Mouse (Mus musculus): ENCODE measurements around the gene Inafm1.
A peak's percentile ranks its signal among the peaks of the same experiment; 100 is the strongest.

Gene Inafm1

DNA sequence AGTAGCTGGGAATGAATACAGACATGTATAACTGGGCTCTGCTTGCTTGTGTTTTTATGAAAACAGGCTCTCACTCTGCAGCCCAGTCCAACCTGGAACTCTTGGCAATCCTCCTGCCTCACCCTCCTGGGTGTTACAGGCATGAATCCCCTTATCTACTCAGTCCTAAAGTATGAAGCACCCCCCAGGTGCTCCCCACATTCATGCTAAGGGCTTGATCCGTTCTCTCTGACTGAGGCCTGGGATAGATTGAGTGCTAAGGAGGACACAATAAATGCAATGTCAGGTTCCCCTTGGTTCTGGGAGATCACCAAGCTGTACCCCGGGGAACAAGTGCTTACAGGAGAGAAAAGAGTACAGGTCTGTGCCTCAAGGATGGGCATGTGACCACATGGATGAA lies 24.2 kb upstream of the Inafm1 start:
- DNase-seq (ENCODE audit: low read depth), result no peak

DNA sequence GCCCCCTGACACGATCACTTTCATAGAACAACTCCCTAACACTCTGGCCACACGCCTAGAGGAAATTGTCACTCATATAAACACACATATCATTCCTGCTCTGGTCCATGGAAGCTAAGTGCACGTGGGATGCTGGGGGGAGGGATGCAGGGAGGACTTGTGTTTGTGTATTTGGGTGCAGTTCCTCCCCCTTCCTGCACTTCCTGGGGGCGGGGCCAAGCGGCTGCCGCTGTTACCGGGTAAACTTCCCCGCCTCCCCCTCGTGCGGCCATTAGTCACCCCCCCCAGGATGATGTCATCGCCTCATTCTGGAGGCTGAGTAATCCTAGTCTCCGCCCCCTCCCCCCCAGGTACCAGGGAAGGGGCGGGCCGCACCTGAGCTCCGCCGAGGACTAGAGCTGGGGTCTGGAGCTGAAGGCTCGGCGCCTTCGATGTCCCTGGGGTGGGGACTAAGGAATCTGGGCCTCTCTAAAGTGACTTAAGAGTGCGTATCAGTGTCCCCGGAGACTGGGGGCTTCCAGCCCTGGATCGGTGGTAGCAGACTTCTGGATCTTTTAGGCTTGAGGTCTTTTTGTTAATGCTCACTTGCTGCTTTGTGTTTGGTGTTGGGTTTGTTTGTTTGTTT lies 23.5 kb upstream of the Inafm1 start:
- DNase-seq (ENCODE audit: low read depth), result peak; percentile 94

DNA sequence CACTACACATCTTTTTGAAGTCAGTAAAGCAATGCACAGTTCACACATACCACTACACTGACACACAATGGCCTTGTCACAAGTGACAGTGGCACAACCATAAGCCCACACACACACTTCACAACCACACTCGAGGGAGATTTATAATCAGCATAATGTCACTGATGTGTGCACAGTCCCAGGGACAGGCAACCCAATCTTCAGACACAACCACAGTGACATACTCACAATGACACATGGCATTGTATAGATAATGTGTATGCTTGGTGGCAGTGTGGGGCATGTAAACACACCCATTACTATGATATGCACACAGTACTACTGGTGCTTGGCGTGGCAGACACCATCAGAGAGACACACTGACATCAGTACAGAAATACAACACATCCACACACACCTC lies 22.7 kb upstream of the Inafm1 start:
- peak; percentile 59 for DNase-seq (ENCODE audit: low read depth)

DNA sequence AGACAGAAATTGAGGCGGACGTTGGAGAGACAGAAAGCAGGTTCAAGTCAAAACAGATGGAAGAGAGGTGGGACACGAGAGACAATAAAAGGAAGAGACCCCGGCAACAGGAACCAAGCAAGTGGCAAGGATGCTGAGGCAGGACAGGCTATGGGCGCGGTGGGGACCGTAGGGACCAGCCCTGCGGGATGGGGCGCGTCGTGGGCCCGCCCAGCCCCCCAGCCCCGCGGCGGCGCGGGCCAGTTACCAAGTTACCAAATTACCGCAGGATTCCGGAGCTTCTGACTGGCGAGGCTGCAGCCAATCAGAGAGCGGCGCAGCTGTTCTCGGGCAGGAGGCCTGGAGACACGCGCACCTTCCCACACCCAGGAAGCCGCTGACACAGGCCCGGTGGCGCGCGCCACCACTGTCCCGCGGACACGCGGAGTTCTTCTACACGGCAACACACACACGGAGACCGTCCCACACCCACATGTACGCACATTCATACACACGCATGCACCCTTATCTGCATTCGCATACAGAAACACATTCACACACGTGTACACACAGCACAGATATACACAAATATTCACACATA lies 22.0 kb upstream of the Inafm1 start:
- peak; percentile 90 for DNase-seq (ENCODE audit: low read depth)

DNA sequence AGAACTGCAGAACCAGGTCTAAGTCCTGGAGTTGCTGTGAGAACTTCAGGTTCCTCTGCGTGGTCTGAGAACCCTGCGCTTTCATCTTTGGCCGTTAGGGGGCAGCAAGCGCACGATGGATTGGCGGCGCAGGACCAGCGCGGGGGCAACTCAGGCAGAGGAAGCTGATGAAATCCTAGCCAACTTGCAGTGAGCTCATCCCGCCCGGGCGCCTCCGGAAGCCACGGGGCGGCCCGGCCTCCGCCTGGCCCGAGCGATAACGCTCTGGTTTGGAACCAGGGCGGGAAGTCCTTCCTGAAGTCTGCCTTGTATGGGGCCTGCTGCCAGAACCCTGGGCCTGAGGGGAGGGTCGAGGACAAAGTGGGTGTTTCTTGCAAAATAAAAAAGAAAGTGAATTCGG lies 21.4 kb upstream of the Inafm1 start:
- peak; percentile 99 for DNase-seq (ENCODE audit: low read depth)

DNA sequence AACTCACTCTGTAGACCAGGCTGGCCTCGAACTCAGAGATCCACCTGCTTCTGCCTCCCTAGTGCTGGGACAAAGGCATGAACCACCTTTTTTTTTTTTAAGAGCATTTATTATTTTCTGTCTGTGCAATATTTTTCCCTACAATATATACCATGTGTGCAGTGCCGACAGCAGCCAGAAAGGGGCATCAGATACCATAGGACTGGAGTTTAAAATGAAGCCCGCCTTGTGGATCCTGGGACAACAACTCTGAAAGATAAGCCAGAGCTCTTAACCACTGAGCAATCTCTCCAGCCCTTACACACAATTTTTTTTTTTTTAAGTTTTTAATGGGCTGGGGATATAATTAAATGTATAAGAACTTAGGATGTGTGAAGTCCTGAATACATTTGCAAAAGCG lies 20.9 kb upstream of the Inafm1 start:
- peak; percentile 93 for DNase-seq (ENCODE audit: low read depth)

DNA sequence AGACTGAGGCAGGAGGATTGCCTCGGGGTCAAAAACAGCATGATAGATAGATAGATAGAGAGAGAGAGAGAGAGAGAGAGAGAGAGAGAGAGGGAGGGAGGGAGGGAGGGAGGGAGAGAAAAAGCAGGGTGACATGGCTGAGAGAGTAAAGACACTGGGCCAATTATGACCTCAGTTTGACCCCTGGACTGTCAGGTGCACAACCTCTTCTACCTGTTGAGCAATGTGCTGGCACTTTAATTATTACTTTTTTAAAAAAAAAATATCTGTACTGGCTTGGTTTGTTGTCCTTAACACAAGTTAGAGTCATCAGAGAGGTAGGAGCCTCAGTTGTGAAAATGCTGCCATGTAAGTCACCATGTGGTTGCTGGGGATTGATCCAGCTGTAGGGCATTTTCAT lies 14.4 kb upstream of the Inafm1 start:
- no peak for DNase-seq (ENCODE audit: low read depth)

DNA sequence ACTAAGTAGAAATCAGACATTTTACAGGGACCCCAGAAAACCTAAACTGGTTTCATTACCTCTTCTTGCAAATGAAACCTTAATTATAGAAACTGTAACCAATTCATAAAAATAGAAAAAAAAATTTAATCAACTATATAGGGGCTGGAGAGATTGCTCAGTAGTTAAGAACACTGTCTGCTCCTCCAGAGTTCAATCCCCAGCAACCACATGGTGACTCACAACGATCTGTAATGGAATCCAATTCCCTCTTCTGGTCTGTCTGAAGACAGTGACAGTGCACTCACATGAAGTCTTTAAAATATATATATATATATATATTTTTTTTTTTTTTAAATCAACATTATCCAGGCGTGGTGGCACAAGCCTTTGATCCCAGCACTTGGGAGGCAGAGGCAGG lies 13.6 kb upstream of the Inafm1 start:
- DNase-seq (ENCODE audit: low read depth), result peak; percentile 79

DNA sequence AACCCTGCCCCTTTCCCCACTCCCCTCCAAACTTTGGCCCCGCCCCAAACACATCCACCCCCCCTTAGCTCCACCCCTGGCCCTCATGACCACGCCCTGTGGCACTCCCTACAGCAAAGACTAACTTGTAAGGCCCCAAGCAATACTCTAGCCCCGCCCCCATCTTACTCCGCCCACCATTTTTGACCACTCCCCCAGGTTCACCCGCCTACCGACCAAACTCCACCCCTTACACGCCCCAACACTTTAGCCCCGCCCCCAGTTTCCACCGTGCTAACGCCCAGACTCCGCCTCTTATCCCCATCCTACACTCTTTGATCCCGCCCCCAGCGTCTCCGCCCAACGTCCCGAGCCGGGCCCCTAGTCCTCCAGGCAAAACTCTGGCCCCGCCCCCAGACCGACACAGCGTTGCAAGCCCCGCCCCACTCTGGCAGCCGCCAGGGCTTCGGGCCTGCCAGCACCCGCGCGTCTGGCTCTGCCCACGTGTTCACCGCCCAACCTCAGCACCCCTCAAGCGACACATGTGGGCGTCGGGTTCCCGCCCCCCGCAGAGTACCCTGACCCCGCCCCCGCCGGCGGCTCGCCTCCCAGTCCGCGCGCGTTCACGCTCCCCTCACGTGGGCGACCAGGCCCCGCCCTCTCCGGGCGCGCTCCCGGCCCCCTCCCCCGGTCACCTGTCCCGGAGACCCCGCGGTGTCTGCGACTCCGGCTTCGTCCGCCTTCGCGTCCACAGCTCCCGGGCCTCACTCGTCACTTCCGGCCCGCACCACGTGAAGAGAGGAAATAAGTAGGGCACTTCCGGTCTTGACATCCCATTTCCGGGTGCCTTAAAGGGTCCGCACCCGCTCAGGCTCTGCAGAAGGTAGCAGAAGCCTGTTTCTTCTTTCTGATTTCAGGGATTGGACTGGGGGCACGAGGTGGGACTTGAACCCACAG lies 12.9 kb upstream of the Inafm1 start, which contains the start of gene Ccdc9:
Gene Ccdc9 (minus strand): TSS at position 770 of the 936 bp plus-strand sequence.
- peak; percentile 100 for DNase-seq (ENCODE audit: low read depth)

DNA sequence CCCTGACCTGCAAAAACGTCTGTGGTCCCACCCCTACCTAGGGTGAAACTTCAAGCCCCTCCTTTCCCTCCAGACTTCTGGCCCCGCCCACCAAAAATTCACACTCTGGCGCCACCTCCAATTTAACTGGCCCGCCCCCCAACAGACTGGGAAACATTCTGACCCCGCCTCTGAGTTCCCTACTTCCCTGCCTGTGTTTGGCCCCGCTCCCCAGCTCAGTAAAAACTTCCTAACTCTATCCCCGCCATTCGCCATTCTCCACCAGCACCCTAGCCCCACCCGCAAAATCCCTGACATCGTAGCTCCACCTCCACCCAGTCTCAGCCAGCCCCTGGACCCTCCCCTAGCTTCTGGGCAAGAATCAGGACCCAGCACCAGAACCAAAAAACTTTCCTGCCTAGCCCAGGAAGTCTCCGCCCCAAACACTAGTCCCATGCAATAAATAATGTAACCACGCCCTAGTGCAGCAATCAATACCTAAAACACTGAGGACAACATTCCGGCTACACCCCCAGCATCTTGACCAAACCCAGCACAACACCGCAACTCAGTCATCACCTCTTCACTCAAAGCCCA lies 12.1 kb upstream of the Inafm1 start:
- peak; percentile 85 for DNase-seq (ENCODE audit: low read depth)

DNA sequence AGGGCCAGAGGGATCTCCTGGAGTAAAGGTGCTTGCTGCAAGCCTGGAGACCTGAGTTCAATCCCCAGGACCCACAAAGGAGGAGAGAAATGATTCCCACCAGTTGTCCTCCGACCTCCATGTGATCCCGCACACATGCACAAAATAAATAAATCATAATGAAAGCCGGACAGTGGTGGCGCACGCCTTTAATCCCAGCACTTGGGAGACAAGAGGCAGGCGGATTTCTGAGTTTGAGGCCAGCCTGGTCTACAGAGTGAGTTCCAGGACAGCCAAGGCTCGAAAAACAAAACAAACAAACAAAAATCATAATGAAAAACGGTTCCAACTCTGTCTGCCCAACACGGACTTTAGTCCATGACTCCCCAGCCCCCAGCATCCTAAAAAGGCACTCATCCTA lies 11.5 kb upstream of the Inafm1 start:
- DNase-seq (ENCODE audit: low read depth), result no peak

DNA sequence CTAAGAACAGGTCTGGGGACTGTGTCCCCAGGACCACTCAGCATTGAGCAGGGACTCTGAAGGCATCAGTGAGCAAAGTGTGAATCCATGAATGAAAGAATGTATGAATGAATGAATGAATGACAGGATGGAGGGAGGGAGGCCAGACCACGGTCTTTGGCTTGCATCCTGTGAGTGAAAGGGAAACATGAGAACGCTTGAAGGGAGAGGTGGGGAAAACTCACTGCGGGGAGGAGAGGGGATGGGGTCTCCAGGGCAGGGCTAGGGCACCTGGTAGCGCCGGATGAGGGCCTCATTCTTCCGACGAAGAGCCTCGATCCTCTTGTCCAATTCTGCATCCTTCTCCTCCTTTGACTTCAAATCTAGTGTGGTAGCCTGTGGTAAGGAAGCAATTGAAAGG lies 10.6 kb upstream of the Inafm1 start:
- DNase-seq (ENCODE audit: low read depth), result no peak

DNA sequence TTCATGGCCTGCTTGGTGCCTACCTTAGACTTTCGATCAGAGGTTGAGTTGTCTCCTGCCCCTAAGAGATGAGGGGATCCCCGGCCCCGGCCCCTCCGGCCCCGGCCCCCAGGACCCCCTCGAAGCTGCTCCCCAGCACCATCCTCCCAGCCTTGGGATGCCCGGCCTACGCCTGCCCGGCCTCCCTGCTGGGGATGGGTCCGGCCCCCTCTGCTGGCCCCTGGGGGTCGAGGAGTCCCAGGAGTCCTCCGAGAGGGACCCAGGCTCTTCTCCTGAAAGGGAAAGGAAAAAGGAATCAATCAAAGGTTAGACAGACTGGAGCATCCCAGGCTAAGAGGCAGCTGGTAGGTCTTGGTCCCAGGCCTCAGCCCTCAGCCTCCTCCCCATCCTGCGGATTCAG lies 8.9 kb upstream of the Inafm1 start:
- no peak for DNase-seq (ENCODE audit: low read depth)

DNA sequence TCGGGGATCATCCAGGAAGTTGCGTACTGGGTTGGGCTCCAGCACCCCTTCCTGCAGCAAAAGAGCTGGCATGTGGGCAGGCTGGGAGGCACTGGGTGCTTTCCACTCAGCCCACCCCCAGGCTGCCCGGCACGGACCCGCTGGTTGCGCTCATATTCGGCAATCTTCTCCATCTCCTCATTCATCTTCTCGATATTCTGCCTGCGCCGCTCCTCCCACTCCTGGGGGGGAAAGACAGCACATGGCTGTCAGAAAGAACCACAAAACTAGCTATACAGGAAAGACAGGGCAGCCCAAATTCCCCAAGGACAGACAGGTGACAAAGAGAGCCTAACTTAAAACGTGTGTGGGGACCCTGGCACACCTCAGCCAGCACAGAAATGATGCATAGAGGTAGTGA lies 7.3 kb upstream of the Inafm1 start:
- no peak for DNase-seq (ENCODE audit: low read depth)

DNA sequence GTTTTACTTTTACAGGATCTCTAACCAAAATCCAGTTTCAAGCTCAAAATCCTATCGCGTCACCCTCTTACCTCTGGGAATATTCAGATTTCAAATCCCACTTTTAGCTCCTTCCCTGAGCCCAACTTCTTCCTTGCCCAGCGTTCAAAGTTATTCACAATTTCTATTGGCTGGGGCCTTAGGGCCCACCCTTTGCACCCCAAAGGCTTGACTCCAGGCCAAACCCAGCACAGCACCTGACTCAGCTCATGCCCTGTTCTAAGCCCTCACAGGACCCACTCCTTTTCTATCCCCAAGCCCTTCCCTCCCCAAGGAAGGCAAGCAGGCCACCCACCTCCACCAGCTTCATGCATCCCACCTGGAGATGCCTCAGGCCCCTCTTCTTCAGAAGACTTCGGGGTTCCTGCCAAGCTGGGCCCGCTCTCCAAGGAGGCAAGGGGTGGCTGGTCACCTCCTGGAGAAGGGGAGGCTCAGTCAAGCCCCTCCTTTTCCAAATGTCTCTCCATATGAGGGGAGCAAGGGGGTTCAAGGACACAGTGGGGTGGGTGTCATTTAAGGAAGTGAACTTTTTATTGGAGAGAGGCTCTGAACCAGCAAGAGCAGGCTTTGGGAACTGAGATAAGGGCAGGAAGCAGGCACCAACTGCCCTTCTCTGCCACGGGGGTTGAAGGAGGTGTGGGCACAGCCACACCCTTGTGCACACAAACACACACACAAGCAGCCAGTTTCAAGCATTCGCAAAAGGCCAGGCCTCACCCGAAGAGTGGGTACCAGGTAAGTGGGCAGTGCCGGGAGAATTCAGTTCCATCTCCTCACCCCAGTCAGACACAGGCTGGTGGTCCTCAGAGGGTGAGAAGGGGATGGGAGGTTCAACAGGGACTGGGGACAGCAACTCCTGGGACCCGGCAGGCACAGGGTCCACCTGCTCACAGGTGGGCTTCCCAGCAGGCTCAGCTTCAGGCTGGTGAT lies 1.8 kb upstream of the Inafm1 start:
- peak; percentile 92 for DNase-seq (ENCODE audit: low read depth)

DNA sequence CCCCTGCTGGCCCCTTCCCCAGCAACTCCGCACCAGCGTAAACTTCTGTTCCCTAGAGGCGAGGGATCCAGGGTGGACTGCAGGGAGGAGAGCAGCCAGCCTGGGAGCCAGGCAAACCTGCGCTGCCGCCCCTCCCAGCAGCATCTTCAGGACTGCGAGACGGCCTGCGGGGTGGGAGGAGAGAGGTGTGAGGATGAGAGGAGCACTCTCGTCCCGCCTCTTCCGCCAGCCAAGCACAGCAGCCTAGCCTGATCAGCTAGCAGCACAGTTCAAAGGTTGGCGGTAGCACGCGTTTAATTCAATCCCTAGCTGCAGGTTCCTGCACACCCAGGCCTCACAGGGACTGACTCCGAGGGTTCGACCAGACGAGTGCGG lies 336 bp upstream of the Inafm1 start:
- DNase-seq (ENCODE audit: low read depth), result peak; percentile 93

DNA sequence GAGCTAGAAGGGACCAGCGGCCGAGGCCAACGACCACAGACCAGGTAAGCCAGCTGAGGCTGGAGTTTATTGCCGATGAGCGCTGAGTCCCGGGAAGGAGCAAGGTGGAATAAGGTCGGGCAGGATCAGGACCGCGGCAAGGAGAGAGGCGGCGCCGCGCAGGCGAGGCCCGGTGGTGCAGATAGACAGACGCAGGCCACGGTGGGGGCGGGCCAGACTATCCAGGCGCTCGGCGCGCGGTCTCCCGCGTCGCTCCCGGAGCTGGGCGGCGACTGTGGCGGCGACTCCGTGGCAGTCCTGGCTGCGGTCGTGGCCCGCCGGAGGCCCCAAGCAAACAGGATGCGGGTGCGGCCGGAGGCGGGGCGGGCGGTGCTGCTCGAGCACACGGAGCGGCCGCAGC lies 736 bp downstream of the Inafm1 start:
- no peak for DNase-seq (ENCODE audit: low read depth)

DNA sequence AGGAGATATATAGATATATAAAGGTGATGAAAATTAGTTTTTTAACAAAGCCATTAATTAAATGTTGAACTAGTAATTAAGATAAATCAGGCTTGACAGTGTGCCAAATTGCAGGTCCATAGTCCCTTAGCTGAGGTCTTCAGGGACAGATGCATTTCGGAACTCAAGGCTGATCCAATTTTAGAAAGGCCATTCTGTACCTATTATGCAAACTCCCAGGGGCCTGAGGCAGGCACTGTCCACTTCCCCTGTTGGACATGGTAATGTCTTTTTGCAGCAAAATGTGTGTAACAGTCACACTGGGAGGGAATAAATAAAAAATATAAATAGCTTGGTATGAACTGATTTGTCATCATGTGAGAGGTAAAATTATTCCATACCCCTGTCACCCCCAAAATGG lies 2.3 kb downstream of the Inafm1 start:
- no peak for DNase-seq (ENCODE audit: low read depth)

DNA sequence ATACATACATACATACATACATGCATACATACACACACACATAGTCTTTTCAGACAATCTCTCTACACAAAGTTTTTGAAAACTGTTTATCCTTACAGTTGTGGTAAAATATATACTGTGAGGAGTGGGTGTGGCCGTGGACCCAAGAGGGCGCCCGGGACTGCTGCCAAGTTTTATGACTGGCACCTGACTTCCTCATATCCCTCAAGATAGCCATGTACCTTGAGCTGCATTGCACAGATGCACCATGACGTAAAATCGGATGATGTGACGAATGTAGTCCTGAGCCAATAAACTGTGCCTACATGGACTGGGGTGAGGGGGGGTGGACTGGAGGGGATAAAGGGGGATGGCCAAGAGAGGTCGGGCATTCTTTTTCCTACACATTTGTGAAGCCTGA lies 6.8 kb downstream of the Inafm1 start:
- peak; percentile 62 for DNase-seq (ENCODE audit: low read depth)

DNA sequence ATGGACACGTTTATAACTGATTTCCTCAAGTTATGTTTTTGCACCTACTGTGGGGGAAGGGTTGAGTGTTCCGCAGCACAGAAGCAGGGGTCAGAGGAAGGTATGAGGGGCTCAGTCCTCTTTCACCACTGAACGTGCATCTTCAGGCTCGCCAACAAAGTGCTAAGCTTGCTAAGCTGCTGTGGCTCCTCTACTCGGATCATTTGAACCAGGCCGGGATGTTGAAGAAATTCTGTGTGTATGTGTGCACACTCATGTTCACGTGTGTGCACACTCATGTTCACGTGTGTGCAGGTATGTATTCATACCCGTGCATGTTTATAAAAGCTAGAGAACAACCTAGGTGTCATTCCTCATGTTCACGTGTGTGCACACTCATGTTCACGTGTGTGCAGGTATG lies 7.6 kb downstream of the Inafm1 start:
- DNase-seq (ENCODE audit: low read depth), result no peak

DNA sequence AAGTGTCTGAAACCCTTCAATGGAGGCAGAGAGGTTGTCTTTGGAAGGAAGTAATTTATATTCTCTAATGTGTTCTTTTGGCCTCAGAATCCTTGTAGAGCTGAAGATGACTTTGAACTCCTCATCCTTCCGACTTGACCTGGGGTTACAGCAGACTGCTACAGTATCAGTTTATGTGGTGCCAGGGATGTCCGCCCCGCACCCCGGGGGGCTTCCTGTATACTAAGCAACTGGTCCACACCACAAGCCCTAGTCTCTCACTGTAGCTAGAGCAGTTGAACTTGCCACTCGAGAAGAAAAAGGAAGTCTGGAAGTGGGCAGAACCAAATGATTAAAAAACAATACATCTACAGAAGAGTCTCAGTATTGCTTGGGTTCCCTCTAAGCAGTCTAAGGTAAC lies 9.6 kb downstream of the Inafm1 start:
- peak; percentile 32 for DNase-seq (ENCODE audit: low read depth)

All from 416B (cell line).